Mouse (Mus musculus) bone marrow, adult 2 months (tissue): ENCODE measurements around the gene Vezt.

Experiments
- CTCF ChIP-seq: fragments of 200-500 bp; IDR thresholded peaks from 2 replicates; pipeline ENCODE4 v1.5.1; 2011; ENCODE audit warnings: low read length, control low read depth; ENCODE audit not compliant: control insufficient read depth, insufficient read depth
- POLR2A ChIP-seq: fragments of 200-500 bp; IDR thresholded peaks from 2 replicates; pipeline ENCODE4 v1.6.1; 2011; ENCODE audit warnings: low read depth, mild to moderate bottlenecking, control low read depth, low read length, borderline replicate concordance; ENCODE audit not compliant: control insufficient read depth

DNA sequence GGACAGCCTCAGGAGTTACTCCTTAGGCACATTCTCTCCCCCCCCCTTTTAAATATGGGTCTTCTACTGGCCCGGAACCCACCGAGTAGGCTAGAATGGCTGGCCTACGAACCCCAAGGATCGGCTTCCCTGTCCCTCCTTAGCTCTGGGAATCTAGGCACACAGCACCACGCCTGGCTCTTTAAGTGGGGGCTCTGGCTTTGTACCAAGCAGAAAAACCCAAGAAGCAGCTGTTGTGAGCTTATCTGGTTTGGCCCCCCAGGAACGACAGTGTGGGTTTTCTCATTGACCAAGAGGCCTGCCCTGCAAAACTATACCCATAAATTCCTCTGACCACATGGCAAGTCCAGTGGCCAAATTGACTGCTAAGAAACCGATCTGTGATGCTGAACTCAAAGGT is 82.1 kb downstream of the Vezt start:
- TF ChIP-seq CTCF (no peak), POLR2A (no peak)
